Mouse (Mus musculus) neural tube, embryonic 14.5 days (tissue): Measurements from ENCODE around the gene Gm28038. TPM values are rescaled to one million over a fixed set of nuclear protein-coding genes. Genes with fewer than 3 reads are reported as not detected.

ENCODE experiments used
- ATAC-seq: fragments of 200-750 bp; cut with Nextera tagmentation; 2 replicates; pipeline ENCODE4 v1.8.0; 2017; ENCODE audit warnings: low read depth, mild to moderate bottlenecking, moderate TSS enrichment, moderate library complexity
- H3K27ac ChIP-seq: fragments of 300-500 bp; sonication (generic); 2 replicates; pipeline ENCODE4 v1.5.1; 2014; ENCODE audit warnings: low read depth, mild to moderate bottlenecking, control low read depth, low read length, moderate library complexity, mixed read lengths
- H3K27me3 ChIP-seq: fragments of 300-500 bp; sonication (generic); 2 replicates; pipeline ENCODE4 v1.6.1; 2014; ENCODE audit warnings: low read length; ENCODE audit not compliant: control insufficient read depth, insufficient read depth
- H3K36me3 ChIP-seq: fragments of 300-500 bp; sonication (generic); 2 replicates; pipeline ENCODE4 v1.6.1; 2014; ENCODE audit warnings: low read length, mixed read lengths; ENCODE audit not compliant: control insufficient read depth, insufficient read depth
- H3K4me1 ChIP-seq: fragments of 300-500 bp; sonication (generic); 2 replicates; pipeline ENCODE4 v1.6.1; 2014; ENCODE audit warnings: low read length; ENCODE audit not compliant: control insufficient read depth, insufficient read depth
- H3K4me2 ChIP-seq: fragments of 300-500 bp; sonication (generic); 2 replicates; pipeline ENCODE4 v1.6.1; 2014; ENCODE audit warnings: mild to moderate bottlenecking, low read depth, low read length, control low read depth
- H3K4me3 ChIP-seq: fragments of 300-500 bp; sonication (generic); 2 replicates; pipeline ENCODE4 v1.5.1; 2014; ENCODE audit warnings: low read depth, low read length, control low read depth, mixed read lengths
- H3K9ac ChIP-seq: fragments of 300-500 bp; sonication (generic); replicated peaks from 2 replicates; pipeline ENCODE4 v1.6.1; 2014; ENCODE audit warnings: low read depth, mild to moderate bottlenecking, control low read depth, low read length, mixed read lengths
- H3K9me3 ChIP-seq: fragments of 300-500 bp; sonication (generic); 2 replicates; pipeline ENCODE4 v1.6.1; 2016; ENCODE audit warnings: low read length; ENCODE audit not compliant: control insufficient read depth
- WGBS: fragments of 180-500 bp; shearing (Covaris S2); extraction: QIAGEN DNeasy Blood & Tissue Kit; methylation state at CpG from one replicate; pipeline ENCODE4 v1.1.7; 2014; 5-methylcytosine and 5-hydroxymethylcytosine counted together
- polyA plus RNA-seq: library from polyadenylated mRNA; unstranded; fragments of >200 nt; fragmentation: Nextera tagmentation; extraction: Ambion mirVana; gene quantifications from 2 replicates; pipeline ENCODE4 v1.2.1, GENCODE M21; 2014

The Gm28038 gene
- polyA plus RNA-seq, 1 experiment from 2014 or later, result not detected

GRCm38 (mm10) chr2:30327276-30327675, 46.4 kb downstream of the Gm28038 start:
- H3K9ac ChIP-seq, result no peak overlapping the region
- 90% methylated on average over 7 of the region's 7 CpGs for WGBS
- no peak overlapping the region for H3K4me2 ChIP-seq
- no peaks in the 10 kb centered on the region for H3K27me3 ChIP-seq
- H3K4me1 ChIP-seq, result no peaks in the 10 kb centered on the region
- no peak for ATAC-seq
- H3K36me3 ChIP-seq, result peaks cover 84% of the 10 kb centered on the region
- H3K9me3 ChIP-seq, result no peaks in the 10 kb centered on the region
- H3K27ac ChIP-seq, result no peak overlapping the region
- no peak overlapping the region for H3K4me3 ChIP-seq

- H3K36me3 ChIP-seq, result peaks cover 83% of the 10 kb centered on the region
- H3K4me3 ChIP-seq, result no peak overlapping the region
- no peaks in the 10 kb centered on the region for H3K9me3 ChIP-seq
- no peak overlapping the region for H3K9ac ChIP-seq
- H3K27ac ChIP-seq, result no peak overlapping the region
- H3K27me3 ChIP-seq, result no peaks in the 10 kb centered on the region
- H3K4me1 ChIP-seq, result no peaks in the 10 kb centered on the region
- 95% methylated on average over 3 of the region's 3 CpGs for WGBS
- no peak for ATAC-seq
- no peak overlapping the region for H3K4me2 ChIP-seq
Observed at GRCm38 (mm10) chr2:30328791-30329190, 47.9 kb downstream of the Gm28038 start.

- WGBS, result 90% methylated on average over 2 of the region's 2 CpGs
- Histone ChIP-seq H3K9me3 (no peaks in the 10 kb centered on the region), H3K4me3 (no peak overlapping the region), H3K36me3 (peaks cover 89% of the 10 kb centered on the region), H3K27me3 (no peaks in the 10 kb centered on the region), H3K4me1 (no peaks in the 10 kb centered on the region), H3K9ac (no peak overlapping the region), H3K27ac (no peak overlapping the region), H3K4me2 (no peak overlapping the region)
- no peak for ATAC-seq
Observed at GRCm38 (mm10) chr2:30335324-30335723, 54.5 kb downstream of the Gm28038 start.

- 87% methylated on average over 16 of the region's 16 CpGs for WGBS
- no peak overlapping the region for H3K4me3 ChIP-seq
- H3K27ac ChIP-seq, result no peak overlapping the region
Observed at GRCm38 (mm10) chr2:30336174-30336915, 55.5 kb downstream of the Gm28038 start.

GRCm38 (mm10) chr2:30337179-30337578, 56.3 kb downstream of the Gm28038 start:
- H3K9me3 ChIP-seq, result no peaks in the 10 kb centered on the region
- H3K27me3 ChIP-seq, result no peaks in the 10 kb centered on the region
- ATAC-seq, result no peak
- WGBS, result 88% methylated on average over 12 of the region's 12 CpGs
- H3K4me3 ChIP-seq, result no peak overlapping the region
- H3K27ac ChIP-seq, result no peak overlapping the region
- no peaks in the 10 kb centered on the region for H3K4me1 ChIP-seq
- H3K9ac ChIP-seq, result no peak overlapping the region
- H3K36me3 ChIP-seq, result peaks cover 91% of the 10 kb centered on the region
- no peak overlapping the region for H3K4me2 ChIP-seq

More at GRCm38 (mm10) chr2:30336174-30336915, 55.5 kb downstream of the Gm28038 start:
- no peaks in the 10 kb centered on the region for H3K9me3 ChIP-seq
- H3K36me3 ChIP-seq, result peaks cover 87% of the 10 kb centered on the region
- H3K9ac ChIP-seq, result no peak overlapping the region
- no peaks in the 10 kb centered on the region for H3K27me3 ChIP-seq
- no peaks in the 10 kb centered on the region for H3K4me1 ChIP-seq
- H3K4me2 ChIP-seq, result no peak overlapping the region
- ATAC-seq, result no peak

GRCm38 (mm10) chr2:30342061-30342460, 61.2 kb downstream of the Gm28038 start:
- Histone ChIP-seq H3K9me3 (no peaks in the 10 kb centered on the region), H3K4me3 (no peak overlapping the region), H3K4me2 (no peak overlapping the region), H3K4me1 (no peaks in the 10 kb centered on the region), H3K36me3 (peaks cover 90% of the 10 kb centered on the region), H3K27ac (no peak overlapping the region), H3K27me3 (no peaks in the 10 kb centered on the region), H3K9ac (no peak overlapping the region)
- no peak for ATAC-seq
- 94% methylated on average over 3 of the region's 3 CpGs for WGBS

GRCm38 (mm10) chr2:30342544-30342943, 61.7 kb downstream of the Gm28038 start:
- no peak overlapping the region for H3K9ac ChIP-seq
- no peak overlapping the region for H3K4me3 ChIP-seq
- peaks cover 86% of the 10 kb centered on the region for H3K36me3 ChIP-seq
- no peak for ATAC-seq
- H3K27ac ChIP-seq, result no peak overlapping the region
- H3K4me2 ChIP-seq, result no peak overlapping the region
- H3K9me3 ChIP-seq, result no peaks in the 10 kb centered on the region
- H3K27me3 ChIP-seq, result no peaks in the 10 kb centered on the region
- 94% methylated on average over 7 of the region's 7 CpGs for WGBS
- no peaks in the 10 kb centered on the region for H3K4me1 ChIP-seq

- H3K27ac ChIP-seq, result no peak overlapping the region
- no peak for ATAC-seq
- peaks cover 84% of the 10 kb centered on the region for H3K36me3 ChIP-seq
- no peak overlapping the region for H3K4me3 ChIP-seq
- no peaks in the 10 kb centered on the region for H3K4me1 ChIP-seq
- no peak overlapping the region for H3K9ac ChIP-seq
- H3K4me2 ChIP-seq, result no peak overlapping the region
- H3K9me3 ChIP-seq, result no peaks in the 10 kb centered on the region
- 72% methylated on average over 14 of the region's 14 CpGs for WGBS
- no peaks in the 10 kb centered on the region for H3K27me3 ChIP-seq
Observed at GRCm38 (mm10) chr2:30343601-30344137, 62.8 kb downstream of the Gm28038 start.

GRCm38 (mm10) chr2:30345971-30346676, 65.3 kb downstream of the Gm28038 start:
- Histone ChIP-seq H3K27ac (no peak overlapping the region), H3K4me3 (no peak overlapping the region), H3K9me3 (no peaks in the 10 kb centered on the region), H3K4me1 (no peaks in the 10 kb centered on the region), H3K36me3 (peaks cover 85% of the 10 kb centered on the region), H3K27me3 (no peaks in the 10 kb centered on the region), H3K4me2 (no peak overlapping the region), H3K9ac (no peak overlapping the region)
- no peak for ATAC-seq
- 90% methylated on average over 7 of the region's 7 CpGs for WGBS
